Mouse (Mus musculus): ENCODE data around the gene Sv2c.

GRCm38 (mm10) chr13:95960477-95961185, 171.7 kb downstream of the Sv2c start:
- TF ChIP-seq CTCF (IDR thresholded peaks at IDR 0.05; ENCODE audit: low read depth) (no peak), EP300 (optimal IDR thresholded peaks at IDR 0.05) (no peak)

Measured in stomach, postnatal 0 days (tissue).